Mouse (Mus musculus) CD8-positive naive resting alpha-beta T cell, adult 2 months (primary cell): ENCODE measurements around the gene Ipmk.

ENCODE experiments used
- DNase-seq, 2 experiments: peaks; one replicate each; pipeline ENCODE4 v3.0.0; 2022; ENCODE audit warnings: low read depth in 2 of 2, low spot score in 2 of 2

Ipmk gene

GRCm38 (mm10) chr10:71339463-71339862 is 8.1 kb upstream of the Ipmk start:
- DNase-seq = no peak

DNA sequence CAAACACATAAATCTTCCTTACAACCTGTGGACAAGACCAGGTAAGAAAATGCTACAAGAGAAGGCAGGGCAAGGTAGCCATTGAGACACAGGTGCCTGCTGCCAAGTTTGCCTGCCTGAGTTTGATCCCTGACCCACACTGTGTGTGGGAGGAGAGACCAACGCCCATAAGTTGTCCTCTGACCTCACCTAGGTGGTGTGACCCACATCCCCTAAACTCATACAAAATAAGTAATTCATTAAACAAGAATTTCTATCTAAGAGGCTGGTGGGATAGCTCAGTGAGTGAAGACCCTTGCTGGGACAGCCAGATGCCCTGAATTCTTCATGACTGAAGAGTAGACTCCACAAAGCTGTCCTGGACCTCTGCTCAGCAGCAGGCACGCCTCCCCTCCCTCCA is 7.4 kb upstream of the Ipmk start:
- no peak for DNase-seq

DNA sequence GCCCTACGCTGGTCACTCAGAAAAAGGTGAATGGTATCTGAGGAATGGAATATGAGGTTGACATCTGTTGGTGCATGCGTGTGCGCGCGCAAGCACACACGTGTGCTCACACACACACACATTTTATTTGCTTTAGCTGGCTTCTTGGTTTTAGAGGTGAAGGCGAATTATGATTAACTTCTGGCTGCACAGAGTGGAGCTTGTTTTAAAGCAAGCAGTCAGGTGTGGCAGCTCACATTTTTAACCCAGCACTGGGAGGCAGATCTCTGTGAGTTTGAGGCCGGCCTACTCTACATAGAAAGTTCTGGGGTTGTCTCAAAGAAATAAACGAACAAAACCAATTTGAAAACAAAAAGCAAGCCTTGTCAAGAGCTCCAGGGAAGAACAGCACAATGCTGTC is 6.3 kb upstream of the Ipmk start:
- no peak for DNase-seq

DNA sequence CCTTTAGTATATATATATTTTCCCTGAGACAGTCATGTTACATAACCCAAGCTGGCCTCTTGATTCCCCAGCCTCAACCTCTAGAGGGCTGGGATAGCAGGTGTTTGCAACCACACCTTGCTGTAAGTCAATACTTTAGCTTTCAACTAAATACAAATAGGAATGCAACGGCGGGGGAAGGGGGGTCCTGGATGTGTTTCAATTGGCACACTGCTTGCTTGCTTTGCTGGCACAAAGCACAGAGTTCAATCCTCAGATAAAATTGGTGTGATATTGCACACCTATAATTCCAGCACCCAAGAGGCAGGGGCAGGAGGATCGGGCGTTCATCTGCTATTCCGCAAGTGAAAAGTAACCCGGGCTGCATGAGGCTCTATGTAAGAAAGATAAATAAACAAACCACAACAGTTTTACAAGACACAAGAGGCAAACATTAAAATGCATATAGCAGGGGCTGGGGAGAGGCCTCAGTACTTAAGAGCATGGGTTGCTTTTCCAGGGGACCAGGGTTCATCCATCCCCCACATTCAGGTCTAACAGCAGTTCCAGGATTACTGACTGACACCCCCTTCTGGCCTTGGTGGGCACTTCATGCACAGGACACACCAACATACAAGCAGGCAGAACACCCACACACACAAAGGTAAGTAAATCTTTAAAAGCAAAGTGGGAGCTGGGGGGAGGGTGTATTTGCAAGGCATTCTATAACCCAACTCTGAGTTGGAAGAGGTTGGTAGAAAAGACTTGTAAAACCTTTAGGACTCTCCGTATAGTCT is 5.3 kb upstream of the Ipmk start:
- DNase-seq = no peak

DNA sequence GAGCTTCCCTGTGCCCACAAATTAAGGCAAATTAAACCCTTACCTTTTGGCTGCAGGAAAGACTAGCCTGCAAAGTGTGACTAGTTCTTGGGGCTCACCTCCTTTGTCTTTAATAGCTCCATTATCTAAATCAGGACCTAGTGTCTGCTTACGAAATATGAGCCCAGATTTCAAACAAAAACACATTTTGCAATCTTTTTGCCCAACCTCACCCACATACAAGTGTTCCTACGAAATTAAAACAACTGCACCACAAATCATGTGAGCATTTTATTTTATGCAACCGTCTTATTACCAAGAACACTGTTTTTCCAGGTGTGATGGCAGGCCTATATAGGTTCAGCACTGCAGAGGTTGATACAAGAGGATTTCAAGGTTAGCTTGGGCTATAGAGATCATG is 4.4 kb upstream of the Ipmk start:
- no peak for DNase-seq

- DNase-seq = no peak
Measured at GRCm38 (mm10) chr10:71343567-71344265, 3.8 kb upstream of the Ipmk start.

DNA sequence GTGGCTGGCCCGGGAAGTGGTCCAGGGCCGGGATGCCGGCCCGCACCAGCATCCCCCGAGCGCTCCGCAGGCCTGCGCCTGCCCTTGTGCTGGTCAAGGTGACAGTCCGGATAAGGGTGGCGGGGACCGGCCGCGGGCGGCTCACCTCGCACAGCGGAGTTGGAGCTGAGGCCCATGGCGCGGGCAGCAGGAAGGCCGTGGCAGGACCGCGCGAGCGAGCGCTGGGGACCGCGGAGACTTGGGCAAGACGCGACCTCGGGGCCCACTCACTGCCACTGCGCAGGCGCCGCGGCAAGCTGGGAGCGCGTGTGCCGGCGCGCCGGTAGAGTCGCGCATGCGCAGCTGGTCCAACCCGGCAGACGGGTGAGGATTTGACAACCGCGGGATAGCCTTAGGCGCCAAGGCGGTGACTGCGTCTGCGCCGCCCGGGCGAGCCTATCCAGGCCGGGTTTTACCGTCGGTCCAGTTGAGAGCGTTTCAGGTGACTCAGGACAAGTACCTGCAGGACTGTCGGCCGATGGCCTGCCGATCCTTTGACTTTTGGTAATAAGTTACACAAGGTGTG is 2.9 kb upstream of the Ipmk start, which contains the start of gene Cisd1:
TSS of gene Cisd1 (minus strand) at position 376 of the 565 bp plus-strand sequence.
- peak; percentile 81 to 84 for DNase-seq

- DNase-seq = no peak
Measured at GRCm38 (mm10) chr10:71346106-71346505, 1.5 kb upstream of the Ipmk start.

- DNase-seq = peak; percentile 72 to 76
Measured at GRCm38 (mm10) chr10:71346722-71347508, 648 bp upstream of the Ipmk start.

DNA sequence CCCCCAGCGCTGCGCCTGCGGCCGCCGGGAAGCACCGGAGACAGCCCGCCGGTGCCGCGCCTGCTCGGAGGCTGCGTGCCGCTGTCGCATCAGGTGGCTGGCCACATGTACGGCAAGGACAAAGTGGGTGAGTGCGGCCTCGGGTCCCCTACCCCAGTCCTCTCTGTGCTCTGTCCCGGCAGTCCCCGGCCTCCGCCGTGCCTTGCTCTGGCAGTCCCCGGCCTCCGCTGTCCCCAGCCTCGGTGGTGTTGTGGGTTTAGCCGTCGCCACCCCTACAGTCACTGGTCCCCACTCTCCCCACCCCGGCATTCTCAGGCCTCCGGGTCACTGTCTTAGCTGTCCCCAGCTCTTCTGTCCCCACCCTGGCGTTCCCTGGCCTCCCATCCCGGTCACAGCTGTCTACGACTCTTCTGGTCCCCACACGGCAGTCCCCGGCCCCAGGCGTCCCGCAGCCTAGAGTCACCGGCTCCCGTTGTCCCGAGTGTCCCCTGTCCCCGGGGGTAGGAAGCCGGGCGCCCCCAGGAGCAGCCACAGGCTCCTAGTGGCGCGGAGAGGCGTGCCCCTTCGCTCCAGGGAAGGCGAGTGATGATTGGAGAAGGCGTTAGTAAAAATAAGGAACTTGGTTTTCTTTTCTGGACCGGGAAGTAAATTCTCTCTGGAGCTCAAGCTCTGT is 537 bp downstream of the Ipmk start:
- DNase-seq = no peak

DNA sequence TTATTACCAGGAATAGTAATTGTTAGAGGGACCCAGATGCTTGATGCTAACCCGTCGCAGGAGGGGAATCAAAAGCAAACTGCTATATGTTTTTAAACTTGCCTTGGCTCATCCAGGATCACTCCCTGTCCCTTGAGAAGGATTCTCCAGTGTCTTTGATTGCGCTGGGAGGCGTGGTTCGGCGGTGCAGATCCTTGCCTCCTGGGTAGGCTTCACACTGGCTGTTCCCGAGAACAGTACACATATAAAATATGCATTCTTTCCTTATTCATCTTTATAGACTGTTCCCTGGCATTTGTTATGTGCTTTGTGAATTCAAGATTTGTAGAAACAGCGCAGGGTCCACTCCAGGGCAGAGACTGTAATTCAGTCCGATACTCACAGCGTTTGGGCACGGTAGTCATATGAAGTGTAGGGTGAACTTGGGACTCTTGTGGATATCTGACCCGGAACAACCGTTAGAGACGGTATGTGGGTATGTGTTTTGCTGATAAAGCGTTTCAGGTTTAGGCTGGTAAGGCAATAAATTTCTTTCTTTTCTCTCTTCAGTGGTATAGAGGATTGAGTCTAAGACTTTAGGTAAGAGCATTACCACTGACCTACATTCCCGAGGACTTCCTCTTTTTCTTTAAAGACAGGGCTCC is 1.2 kb downstream of the Ipmk start:
- DNase-seq = no peak

DNA sequence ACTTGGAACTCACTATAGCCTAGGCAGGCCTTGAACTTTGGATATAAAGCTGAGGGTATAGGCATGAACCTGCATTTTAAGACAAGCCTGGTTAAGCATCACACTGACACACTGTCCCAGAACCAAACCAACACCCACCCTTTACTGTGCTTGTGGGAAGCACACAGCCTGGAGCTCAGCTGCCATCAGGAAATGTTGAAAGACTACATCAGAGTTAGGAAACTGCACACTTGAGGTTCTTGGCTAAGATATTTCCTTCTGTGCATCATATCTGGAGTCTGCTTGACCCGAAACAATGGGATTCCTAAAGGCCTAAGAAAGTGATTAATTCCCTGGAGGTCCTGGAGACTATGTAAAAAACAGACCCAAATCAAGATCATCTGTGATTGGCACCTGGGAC is 1.7 kb downstream of the Ipmk start:
- no peak for DNase-seq

DNA sequence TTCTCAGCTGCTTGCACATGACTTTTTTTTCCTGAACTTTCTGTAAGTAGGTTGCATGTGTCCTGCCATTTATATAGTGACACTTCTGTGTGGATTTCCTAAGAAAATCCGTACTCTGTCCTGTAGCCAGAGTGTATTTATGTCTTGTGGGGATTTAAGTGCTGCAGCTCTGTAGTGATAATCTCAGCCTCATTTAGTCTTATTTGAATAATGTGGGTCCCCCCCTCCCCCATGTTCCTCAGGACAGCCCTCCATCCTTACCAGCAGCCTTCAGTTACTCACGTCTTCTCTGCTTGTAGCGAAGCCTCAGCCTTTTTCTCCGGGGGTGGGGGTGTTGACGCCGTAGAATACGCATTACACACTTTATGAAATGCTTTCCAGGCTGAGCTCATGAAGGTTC is 3.7 kb downstream of the Ipmk start:
- DNase-seq = no peak

DNA sequence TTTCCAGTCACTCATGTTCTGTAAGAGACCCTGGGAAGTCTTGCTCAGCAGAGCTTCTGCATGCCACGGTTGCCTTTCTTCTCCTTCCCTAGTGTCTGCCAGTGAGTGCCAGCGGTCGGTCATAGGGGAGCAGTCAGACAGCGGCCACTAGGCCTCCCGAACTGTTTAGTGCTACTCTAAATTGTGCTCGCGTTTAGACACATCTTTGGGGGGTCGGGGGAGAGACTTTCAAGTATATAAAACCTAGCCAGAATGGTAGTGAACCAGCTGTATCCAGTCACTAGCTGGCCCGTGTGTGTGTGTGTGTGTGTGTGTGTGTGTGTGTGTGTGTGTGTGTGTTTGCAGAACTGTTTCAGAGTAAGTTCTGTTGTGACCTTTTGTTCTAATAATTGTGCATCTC is 6.3 kb downstream of the Ipmk start:
- DNase-seq = no peak

GRCm38 (mm10) chr10:71354947-71355346 is 7.4 kb downstream of the Ipmk start:
- no peak for DNase-seq

DNA sequence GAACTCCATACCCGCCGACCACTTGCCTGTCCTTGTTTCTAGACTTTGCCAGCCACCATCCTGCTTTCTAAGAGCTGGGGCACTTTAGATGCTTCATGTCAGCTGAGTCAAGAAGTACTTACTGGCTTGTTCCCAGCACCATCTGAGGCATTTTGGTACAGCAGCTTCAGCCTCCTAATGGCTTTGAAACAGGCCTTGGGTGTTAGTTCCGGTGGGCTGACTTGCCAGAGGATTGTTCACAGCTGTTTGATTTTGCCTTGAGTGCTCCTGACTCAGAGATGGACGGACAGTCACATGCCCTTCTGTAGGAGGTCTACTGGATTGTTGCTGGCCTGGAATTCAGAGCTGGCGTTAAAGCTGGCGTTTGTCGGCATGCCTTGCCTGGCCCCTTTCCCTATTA is 13.5 kb downstream of the Ipmk start:
- no peak for DNase-seq

- peak in 1 of 2 experiments; percentile 7 for DNase-seq
Measured at GRCm38 (mm10) chr10:71361836-71362562, 14.4 kb downstream of the Ipmk start.

GRCm38 (mm10) chr10:71363440-71363839 is 15.9 kb downstream of the Ipmk start:
- DNase-seq = no peak

DNA sequence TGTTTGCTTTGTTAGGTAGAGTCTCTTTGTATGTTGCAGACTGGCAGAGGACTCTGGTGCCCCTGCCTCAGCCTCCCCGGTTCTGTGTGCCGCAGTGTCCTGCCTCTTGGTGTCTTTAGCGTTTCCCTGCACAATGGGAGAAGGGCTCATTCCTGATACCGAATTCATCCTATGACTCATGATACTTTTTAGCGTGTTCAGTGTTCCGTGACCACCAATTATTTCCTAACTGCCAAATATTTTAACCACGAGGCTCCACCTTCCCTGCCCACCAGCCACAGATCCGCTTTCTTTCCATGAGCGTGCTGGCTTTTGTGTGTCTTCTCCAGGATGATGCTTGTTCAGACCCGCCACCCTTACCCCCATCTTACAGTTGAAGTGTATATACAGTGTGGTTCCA is 16.3 kb downstream of the Ipmk start:
- no peak for DNase-seq
